Mouse (Mus musculus) thymus, adult 2 months (tissue): Measurements from ENCODE around the gene N4bp2l1. TPM values are rescaled to one million over a fixed set of nuclear protein-coding genes. Genes with fewer than 3 reads are reported as not detected.

ENCODE experiments used
- DNase-seq: peaks from one replicate; pipeline ENCODE4 v3.0.0; 2021
- H3K27ac ChIP-seq: fragments of 200-500 bp; 2 replicates; pipeline ENCODE4 v1.5.1; 2012; ENCODE audit warnings: low read length, control low read depth; ENCODE audit not compliant: control insufficient read depth, insufficient read depth
- H3K27me3 ChIP-seq: fragments of 200-500 bp; 2 replicates; pipeline ENCODE4 v1.6.1; 2012; ENCODE audit warnings: mild to moderate bottlenecking, low read length, moderate library complexity, mixed read lengths; ENCODE audit not compliant: control insufficient read depth, insufficient read depth
- H3K36me3 ChIP-seq: fragments of 200-500 bp; 2 replicates; pipeline ENCODE4 v1.6.1; 2012; ENCODE audit warnings: mild to moderate bottlenecking, low read length, moderate library complexity; ENCODE audit not compliant: control insufficient read depth, insufficient read depth
- H3K4me1 ChIP-seq: fragments of 200-500 bp; replicated peaks from 2 replicates; pipeline ENCODE4 v1.6.1; 2012; ENCODE audit warnings: low read length; ENCODE audit not compliant: control insufficient read depth, insufficient read depth
- H3K4me3 ChIP-seq: fragments of 200-500 bp; 2 replicates; pipeline ENCODE4 v1.5.1; 2012; ENCODE audit warnings: mild to moderate bottlenecking, low read length, control low read depth, moderate library complexity; ENCODE audit not compliant: control insufficient read depth, insufficient read depth
- CTCF ChIP-seq: fragments of 200-500 bp; IDR thresholded peaks from 2 replicates; pipeline ENCODE4 v1.5.1; 2012; ENCODE audit warnings: mild to moderate bottlenecking, control low read depth, low read length, moderate library complexity, borderline replicate concordance; ENCODE audit not compliant: control insufficient read depth, poor library complexity, insufficient read depth; ENCODE audit errors: extremely low read depth
- POLR2A ChIP-seq: fragments of 200-500 bp; IDR thresholded peaks from 2 replicates; pipeline ENCODE4 v1.6.1; 2012; ENCODE audit warnings: mild to moderate bottlenecking, low read length, control low read depth, moderate library complexity; ENCODE audit not compliant: control insufficient read depth, poor library complexity, insufficient read depth; ENCODE audit errors: extremely low read depth
- WGBS: fragments of 180-500 bp; shearing (Covaris S2); methylation state at CpG from one replicate; pipeline ENCODE4 v1.1.7; 2018; 5-methylcytosine and 5-hydroxymethylcytosine counted together
- polyA plus RNA-seq: library from polyadenylated mRNA; depleted of rRNA; stranded (reverse); fragments of >200 nt; gene quantifications from 2 replicates; pipeline ENCODE4 v1.2.3, GENCODE M21; 2012

Gene N4bp2l1
- polyA plus RNA-seq, 1 experiment = 39.1 TPM

DNA sequence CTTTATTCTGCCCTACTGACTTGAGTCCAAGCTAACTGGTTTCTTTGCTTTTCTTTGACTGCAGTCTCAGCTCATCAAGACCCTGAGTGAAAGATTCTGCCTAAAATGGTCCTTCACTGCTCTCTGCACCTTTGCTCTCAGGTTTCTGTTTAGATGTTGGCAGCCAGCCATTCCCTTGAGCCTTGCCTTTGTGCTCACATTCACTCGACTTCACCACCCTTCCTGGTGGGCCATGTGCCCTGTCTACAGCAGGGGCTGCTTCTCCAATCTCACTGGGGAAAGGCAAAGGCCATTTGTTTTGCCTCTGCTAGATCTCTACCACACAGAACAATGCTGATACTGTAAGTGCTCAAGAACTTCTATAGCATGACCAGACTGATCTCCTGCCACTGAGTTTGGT is 25.8 kb upstream of the N4bp2l1 start:
- no peak for TF ChIP-seq POLR2A
- Histone ChIP-seq H3K4me1 (no peaks in the 10 kb centered on the region), H3K4me3 (no peak overlapping the region), H3K36me3 (no peaks in the 10 kb centered on the region), H3K27ac (no peak overlapping the region), H3K27me3 (no peaks in the 10 kb centered on the region)
- 61% methylated on average over 1 of the region's 1 CpGs for WGBS
- no peak for DNase-seq

DNA sequence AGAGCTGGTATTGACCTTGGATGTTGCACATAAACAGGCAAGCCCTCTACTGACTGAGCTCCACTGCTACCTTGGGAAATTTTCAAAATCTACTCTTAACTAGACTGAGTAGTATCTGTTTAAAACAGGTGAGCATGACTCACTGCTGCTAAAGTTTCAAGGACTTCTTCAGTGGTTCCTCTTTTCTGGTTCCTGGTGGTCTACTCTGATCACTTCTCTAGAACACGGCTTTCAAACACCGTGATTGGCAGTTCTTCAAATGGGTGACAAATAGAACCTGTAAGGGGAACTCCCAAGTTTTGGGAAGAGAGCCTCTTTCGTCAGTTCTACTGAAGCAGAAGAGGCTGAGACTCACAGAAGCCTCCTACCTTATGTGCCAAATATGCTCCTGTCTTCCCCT is 24.6 kb upstream of the N4bp2l1 start:
- TF ChIP-seq CTCF (no peak), POLR2A (no peak)
- DNase-seq = no peak
- 38% methylated on average over 3 of the region's 3 CpGs for WGBS
- no peaks in the 10 kb centered on the region for H3K4me1 ChIP-seq
- H3K36me3 ChIP-seq = no peaks in the 10 kb centered on the region
- H3K4me3 ChIP-seq = no peak overlapping the region
- no peak overlapping the region for H3K27ac ChIP-seq
- no peaks in the 10 kb centered on the region for H3K27me3 ChIP-seq

- H3K27me3 ChIP-seq = no peaks in the 10 kb centered on the region
- H3K27ac ChIP-seq = no peak overlapping the region
- no peak for DNase-seq
- H3K36me3 ChIP-seq = no peaks in the 10 kb centered on the region
- no peak overlapping the region for H3K4me3 ChIP-seq
- no peak for TF ChIP-seq CTCF
- TF ChIP-seq POLR2A = no peak
- WGBS = 58% methylated on average over 7 of the region's 7 CpGs
- no peaks in the 10 kb centered on the region for H3K4me1 ChIP-seq
Observed at GRCm38 (mm10) chr5:150620588-150621135, 23.7 kb upstream of the N4bp2l1 start.

DNA sequence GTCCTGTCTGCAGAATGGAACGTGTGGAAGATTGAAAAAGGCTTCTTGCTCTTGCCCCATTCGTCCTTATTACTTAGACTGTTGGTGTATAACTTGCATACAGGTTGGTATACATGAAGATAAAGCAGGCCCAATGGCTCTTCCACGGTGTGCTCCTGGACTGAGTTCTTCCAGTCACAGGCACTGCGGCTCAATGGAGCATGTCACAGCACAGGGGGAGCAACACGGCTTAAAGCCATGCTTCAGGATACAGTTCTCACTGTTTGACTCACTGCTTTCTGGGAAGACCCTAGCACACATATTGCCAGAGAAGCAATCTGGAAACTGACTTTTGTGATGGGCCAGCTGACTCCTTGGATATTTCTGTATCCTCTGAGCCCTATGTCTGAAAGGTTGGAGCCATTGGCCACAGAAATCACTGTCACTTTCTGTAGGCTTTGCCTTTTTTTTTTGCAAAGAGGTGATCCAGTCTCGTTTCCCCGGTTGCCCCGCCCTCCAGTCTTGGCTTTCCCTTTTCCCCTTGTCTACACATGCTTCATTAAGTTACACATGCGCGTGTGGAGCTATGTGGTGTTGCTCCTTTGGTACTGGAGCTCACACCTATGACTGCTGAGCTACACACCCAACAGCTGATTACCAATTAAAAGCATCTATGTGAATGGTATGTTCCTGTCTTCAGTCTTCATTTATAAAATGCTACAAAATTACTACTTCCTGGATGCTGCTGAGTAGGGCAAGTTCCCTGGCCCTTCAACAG is 21.8 kb upstream of the N4bp2l1 start:
- Histone ChIP-seq H3K36me3 (no peaks in the 10 kb centered on the region), H3K4me1 (no peaks in the 10 kb centered on the region), H3K27me3 (no peaks in the 10 kb centered on the region), H3K4me3 (no peak overlapping the region), H3K27ac (no peak overlapping the region)
- 95% methylated on average over 10 of the region's 10 CpGs for WGBS
- no peak for TF ChIP-seq POLR2A
- TF ChIP-seq CTCF = no peak
- no peak for DNase-seq

DNA sequence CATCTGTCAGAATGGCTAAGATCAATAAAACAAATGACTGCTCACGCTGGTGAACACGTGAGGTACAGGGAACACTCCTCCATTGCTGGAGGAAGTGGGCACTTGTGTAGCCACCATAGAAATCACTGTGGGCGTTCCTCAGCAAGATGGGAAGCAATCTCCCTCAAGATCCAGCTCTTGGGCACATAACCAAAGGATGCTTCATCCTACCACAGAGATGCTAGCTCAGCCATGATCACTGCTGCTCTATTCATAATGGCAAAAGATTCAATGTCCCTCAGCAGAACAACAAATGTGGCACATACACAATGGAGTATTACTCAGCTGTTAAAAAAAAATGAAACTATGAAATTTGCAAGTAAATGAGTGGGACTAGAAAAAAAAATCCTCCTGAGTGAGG is 19.7 kb upstream of the N4bp2l1 start:
- Histone ChIP-seq H3K4me3 (no peak overlapping the region), H3K36me3 (no peaks in the 10 kb centered on the region), H3K27me3 (no peaks in the 10 kb centered on the region), H3K27ac (no peak overlapping the region), H3K4me1 (peaks cover 4% of the 10 kb centered on the region)
- no peak for DNase-seq
- WGBS = 80% methylated on average over 3 of the region's 3 CpGs
- TF ChIP-seq POLR2A (no peak), CTCF (no peak)

DNA sequence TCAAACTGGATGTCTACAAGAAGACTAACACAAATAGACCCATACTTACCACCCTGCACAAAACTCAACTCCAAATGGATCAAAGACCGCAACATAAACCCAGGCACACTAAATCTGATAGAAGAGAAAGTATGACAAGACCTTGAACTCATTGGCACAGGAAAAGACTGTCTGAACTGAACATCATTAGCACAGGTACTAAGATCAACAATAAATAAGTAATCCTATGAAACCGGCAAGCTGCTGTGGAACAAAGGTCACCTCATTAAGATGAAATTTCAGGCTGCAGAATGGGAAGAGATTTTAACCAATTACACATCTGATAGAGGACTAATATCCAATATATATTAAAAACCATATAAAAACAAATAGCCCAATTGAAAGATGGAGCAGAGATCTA is 19.2 kb upstream of the N4bp2l1 start:
- Histone ChIP-seq H3K4me3 (no peak overlapping the region), H3K27me3 (no peaks in the 10 kb centered on the region), H3K36me3 (no peaks in the 10 kb centered on the region), H3K4me1 (peaks cover 10% of the 10 kb centered on the region), H3K27ac (no peak overlapping the region)
- DNase-seq = no peak
- 96% methylated on average over 2 of the region's 2 CpGs for WGBS
- no peak for TF ChIP-seq CTCF
- TF ChIP-seq POLR2A = no peak

- DNase-seq = no peak
- Histone ChIP-seq H3K27me3 (no peaks in the 10 kb centered on the region), H3K27ac (no peak overlapping the region), H3K4me1 (peaks cover 10% of the 10 kb centered on the region), H3K36me3 (no peaks in the 10 kb centered on the region), H3K4me3 (no peak overlapping the region)
- TF ChIP-seq POLR2A (no peak), CTCF (no peak)
- WGBS = 94% methylated on average over 2 of the region's 2 CpGs
Observed at GRCm38 (mm10) chr5:150614054-150614453, 17.1 kb upstream of the N4bp2l1 start.
